Mouse (Mus musculus) activated CD4-positive, CD25-positive, alpha-beta regulatory T cell, adult 4 months (primary cell): ENCODE measurements around the gene Kpnb1. TPM values are rescaled to one million over a fixed set of nuclear protein-coding genes. Genes with fewer than 3 reads are reported as not detected.

ENCODE experiments used
- ATAC-seq: one replicate; pipeline ENCODE4 v1.8.0; 2017
- polyA plus RNA-seq, 2 experiments: library from polyadenylated mRNA; unstranded; fragments of 100-300 nt; shearing (Covaris generic); gene quantifications; one replicate each; pipeline ENCODE4 v1.2.1; 2017

Kpnb1 gene
- polyA plus RNA-seq, 2 experiments from 2014 or later: 28.8 to 40.6 TPM

DNA sequence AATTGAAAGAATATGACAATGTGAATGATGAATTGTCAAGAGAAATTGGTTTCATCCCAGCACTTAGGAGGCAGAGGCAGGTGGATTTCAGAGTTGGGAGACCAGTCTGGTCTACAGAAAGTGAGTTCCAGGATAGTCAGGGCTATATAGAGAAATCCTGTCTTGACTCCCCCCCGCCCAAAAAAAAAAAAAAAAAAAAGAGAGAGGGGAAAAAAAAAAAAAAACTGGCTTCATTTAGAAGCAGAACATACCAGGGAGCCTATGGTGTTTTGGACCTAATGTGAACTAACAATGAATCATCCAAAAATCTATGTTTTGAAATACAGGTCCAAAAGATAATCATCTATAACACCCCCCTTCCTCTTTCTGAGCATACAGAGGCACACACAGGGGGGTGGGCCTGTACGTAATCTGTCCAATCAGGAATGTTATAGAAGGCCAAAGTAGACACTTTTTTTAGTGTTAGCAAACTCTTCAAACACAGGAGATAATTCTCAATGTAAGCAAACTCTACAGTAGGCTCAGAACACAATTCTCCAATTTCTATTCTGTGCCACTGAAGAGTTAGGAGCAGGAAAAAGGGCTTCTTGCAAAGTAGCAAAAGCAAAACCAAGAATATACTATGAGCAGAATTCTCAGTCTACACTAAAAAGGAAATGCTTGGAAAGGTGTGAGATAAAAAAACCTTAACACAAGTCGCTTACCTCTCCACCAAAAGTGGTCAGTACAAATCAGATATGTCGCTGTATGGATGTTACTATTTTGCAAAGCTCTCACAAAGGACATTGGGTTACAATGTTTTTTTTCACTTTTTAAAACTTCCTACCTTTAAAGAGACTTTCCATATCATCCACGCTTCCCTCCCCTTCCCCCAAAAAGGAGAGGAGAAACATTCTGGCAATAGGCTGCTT is 1.7 kb downstream of the Kpnb1 start:
- no peak for ATAC-seq

DNA sequence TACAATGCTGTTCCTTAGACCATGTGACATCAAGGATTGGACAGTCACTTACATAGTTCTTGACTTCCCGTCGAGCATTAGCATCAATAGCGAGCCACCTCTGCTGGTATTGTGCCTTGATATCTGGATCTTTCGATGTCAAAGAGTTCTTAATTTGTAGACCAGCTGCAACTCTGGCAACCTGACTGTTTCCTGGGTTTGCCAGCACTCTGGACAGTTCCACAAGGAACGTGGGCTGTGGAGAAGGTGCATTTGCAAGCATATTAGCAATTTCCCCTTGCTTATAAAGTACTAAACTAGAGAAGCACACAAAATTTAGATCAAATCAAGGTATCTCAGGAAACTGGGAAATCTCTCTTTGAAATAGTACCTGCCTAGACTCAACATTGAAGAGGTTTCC is 2.8 kb downstream of the Kpnb1 start:
- no peak for ATAC-seq

DNA sequence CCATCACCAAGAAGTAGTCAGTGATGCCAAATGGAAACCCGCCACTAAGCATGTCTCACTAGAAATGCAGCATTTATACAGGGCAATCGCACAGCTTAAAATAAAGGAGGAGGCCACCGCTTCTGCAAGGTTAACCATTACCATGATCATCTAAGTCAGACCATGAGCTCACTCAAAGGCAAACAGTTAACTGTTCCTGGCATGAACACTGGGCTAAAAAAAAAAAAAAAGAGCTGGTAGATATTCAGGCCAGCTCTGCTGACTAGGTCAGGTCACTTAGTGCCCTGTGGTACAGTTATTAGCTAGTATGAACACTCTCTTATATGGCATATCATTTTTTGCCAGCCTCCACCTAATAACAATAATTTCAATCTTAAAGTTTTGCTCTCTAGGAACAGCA is 5.2 kb downstream of the Kpnb1 start:
- no peak for ATAC-seq

DNA sequence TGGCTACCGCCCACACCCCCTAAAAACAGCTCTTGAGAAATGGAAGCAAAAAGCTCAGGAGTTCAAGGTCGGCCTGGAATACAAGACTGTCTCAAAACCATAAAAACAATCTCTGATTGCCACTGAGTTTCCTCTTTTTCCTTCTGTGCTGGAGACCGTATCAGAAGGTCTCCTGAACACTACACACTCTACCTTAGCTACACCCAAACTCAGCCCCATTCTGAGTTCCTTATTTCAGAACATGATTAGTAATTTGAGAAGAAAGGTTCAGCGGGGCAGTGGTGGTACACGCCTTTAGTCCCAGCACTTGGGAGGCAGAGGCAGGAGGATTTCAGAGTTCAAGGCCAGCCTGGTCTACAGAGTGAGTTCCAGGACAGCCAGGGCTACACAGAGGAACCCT is 6.6 kb downstream of the Kpnb1 start:
- no peak for ATAC-seq

DNA sequence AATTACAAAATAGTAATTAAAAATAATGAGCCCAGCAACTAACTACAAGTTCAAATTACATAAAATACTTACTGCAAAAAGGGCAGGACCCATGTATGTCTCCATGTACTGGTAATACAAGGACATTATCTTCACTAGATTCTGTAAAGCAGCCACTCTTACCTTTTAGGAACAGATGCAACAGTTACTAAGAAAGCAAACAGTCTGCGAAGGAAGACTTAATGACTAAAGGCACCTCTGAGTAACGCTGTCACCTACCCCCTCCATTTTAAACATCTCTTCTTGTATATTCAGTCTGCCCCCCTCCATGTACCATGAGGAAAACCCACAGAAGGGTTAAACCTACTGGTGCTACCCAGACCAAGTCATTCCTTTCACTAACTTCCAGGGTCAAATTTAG is 9.5 kb downstream of the Kpnb1 start:
- no peak for ATAC-seq

DNA sequence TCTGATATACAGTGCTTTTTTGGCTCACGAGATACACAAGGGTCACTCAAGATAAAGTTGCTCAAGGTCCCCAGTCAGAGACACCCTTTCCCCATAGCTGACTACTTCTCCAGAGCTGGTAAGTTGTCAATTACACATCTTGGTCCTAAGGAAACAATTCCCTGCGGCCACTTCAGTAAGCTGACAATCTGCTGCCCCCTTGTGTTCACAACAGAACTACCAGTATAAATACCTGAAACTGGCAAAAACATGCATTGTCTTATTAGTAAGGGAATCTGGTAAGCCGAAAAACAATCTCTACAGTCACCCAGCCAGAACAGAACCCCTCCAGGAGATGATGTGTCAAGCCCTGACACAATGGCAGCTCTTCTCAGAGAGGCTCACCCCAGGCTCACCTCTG is 10.8 kb downstream of the Kpnb1 start:
- ATAC-seq: no peak

DNA sequence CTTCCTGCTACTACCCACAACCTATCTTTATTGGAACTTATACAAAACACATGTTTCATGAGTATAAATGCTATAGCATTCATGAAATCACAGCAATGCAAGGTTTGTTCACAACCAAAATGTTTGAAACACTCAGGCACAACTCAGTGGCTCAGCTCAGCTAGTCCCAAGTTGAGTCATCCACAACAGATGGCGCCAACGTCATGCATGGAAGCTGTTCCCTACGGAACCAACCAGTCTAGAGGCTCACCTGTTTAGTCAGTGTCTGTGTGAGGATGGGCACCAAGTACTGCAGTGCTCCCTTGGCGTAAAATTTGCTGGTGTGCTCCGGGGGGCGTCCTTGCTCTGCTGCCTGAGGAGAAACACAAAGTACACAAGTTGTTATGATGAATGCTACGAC is 12.2 kb downstream of the Kpnb1 start:
- no peak for ATAC-seq

DNA sequence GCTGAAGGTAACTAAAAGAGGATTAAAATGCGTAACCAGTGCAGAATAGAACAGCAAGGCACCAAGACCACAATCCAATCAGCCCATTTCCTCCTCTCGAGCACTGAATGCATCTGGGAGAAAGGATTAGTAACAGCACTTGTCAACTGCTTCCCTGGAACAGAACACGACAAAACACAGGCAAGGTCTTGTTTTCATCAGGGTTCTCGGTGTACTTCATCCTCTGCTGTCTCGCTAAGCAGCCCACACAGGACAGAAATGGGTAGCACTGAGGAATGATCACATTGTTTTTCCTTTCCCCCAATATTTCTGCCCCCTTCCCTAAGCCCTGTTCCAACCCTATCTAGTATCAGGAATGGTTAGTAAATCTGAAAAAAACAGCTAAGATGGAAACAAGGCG is 27.3 kb downstream of the Kpnb1 start:
- ATAC-seq: no peak

DNA sequence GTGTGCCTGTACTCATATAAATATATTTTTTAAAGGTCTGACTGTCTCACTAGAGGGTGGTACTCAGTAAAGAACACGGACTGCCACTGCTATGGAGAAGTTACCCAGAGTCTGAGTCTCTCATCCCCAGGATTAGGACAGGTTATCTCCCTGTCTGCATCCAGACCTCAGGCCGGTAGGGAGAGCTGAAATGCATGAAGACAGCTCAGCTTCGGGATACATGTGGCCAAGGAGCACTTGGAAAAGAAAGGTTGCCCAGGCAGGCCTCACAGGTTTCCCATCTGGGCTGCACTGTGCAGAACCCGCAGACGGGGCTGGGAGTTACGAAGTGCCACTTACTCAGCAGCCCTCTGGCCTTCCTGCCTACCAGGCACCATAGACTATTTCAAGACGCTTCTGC is 30.7 kb downstream of the Kpnb1 start:
- no peak for ATAC-seq

DNA sequence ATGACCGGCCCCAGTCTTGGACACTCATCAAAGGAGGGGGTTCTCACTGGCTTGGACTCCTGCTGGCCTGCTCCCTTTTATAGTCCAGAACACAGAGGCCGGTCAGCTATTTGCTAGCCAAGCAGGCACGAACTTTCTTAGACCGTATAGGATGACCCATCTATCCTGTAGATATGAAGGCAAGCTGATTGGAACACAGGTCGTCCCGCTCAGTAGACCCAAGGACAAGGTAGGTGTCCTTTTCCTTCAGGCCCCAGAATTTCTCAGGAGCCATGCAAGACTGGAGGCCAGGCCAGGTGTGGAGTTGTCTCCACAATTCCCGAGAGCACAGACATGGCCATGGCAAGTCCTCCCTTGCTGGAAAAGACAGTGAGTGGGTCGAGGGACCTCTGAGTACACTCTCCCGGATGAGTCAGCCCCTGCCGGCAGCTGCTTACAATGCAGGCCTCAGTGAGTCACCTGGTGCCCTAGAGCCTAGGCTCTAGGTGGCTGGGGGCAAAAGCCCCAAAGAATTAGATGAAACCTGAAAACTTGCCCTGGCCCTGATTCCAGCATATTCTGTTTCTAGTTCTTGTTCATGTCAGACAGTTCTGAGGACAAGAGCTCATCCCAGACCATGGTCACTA is 34.9 kb downstream of the Kpnb1 start:
- ATAC-seq: peak; percentile 44

DNA sequence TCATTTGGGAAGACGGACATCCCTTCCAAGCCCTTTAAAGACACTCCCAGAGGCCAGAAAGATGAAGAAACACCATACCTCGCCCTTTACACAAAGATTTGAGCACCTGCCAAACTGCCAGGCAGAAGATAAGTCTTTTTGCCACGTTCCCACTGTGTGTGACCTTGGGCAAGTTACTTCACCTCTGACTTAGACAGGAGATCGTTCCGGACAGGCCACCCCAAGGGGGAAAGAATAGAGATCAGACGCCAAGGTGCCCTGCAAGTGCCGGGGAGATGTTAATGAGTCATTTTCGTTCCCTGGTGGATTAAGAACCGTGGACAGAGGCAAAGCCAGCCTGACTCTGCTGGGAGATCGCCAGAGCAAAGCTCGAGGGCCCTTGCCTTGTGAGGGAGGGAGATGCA is 35.7 kb downstream of the Kpnb1 start:
- no peak for ATAC-seq

DNA sequence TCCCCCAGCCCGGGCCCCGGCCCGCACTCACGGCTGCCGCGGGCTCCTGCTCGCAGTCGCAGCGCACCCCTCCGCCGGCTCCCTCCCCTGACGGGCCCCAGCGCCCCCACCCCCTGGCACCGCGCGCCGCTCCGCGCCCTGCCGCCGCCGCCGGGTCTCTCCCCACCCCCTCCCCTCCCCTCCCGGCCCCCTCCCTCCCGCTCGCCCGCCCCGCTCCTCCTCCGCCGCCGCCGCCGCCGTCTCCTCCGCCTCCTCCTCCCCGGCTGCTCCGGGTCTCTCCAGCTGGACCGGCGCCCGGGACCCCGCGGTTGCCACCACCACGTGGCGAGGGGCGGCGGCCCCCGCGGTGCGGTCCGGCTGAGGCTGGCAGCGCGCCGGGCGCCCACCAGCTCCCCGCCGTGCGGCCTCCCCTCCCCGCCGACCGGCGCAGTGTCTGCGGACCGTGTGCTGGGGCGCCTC is 36.3 kb downstream of the Kpnb1 start, which contains the start of gene Tbkbp1:
Gene Tbkbp1 (minus strand): TSS at position 153 of the 459 bp plus-strand sequence.
- no peak for ATAC-seq

DNA sequence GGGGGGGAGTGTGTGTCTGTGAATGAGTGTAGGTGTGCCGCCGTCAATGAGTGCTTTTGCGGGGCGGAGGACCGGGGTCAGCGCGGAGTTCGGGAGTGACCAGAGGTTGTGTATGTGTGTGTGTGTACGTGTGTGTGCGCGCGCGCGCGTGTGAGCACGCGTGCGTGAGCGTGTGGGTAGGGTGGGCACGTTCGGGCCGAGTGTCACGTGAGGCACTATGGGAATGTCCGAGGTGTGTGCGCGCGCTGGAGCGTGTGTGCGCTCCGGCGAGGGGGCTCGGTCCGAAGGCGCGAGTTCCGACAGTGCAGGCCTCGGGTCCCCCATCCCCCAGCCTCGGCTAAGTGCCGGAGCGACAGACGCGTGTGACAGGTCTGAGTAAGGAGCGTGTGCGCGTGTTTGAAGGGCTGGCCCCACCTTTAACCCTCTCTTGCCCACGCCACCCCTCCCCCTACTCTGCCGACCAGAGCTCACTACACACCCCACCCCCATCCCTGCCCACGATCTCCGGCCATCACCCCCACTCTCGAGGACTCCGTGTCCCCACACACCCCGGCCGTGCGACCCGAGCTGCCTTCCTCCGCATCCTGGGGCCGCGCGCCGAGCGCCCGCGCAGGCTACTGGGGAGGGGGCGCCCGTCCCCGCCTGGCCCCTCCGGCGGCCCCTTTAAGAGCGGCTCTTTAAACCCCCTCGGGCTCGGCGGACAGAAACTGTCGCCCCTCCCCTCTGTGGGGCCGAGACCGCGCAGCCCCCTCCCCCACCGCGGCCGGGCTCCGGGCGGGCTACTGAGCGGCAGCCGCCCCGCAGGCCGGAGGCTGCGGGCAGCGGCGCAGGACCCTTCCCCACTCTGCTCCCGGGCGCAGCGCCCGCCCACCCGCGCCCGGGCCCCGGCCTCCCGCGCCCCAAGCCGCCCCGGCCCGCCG is 37.0 kb downstream of the Kpnb1 start:
- ATAC-seq: no peak

DNA sequence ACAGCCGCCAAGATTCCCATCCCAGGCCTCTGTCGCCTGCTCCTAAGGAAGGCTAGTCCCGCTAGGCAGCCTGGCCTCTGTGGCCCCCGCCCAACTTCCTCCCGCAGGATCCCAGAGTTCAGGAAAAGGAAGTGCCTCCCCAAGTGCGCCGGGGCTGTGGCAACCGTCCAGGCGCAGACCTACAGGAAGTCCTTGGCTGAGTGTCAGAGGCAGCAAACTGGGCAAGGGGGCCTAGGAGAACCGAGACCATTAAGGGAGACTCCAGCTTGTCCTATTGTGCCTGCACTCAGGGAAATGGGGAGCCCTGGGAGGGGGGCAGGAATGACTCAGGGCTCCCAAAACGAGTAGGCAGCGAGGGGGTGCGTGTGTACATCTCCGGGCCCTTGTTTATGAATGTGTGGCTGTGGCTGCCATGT is 37.7 kb downstream of the Kpnb1 start:
- ATAC-seq: no peak

DNA sequence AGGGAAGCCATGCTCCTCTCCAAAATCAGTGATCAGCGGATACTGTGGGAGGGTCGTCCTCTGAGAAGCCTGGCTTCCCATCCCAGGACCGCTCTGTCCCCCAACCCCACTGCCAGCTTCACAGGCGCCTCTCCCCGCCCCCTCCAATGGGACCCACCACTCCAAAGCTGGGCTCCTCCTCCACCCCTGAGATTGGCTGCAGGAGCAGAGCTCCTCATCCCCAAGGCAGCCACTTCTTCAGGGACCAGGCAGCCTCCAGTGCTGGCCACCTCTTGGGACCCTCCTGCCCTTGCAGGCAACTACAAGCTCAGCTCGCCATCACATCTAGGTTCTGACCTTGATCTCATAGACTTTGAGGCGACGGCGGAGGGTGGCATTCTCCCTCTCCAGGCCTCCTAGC is 38.7 kb downstream of the Kpnb1 start:
- no peak for ATAC-seq

DNA sequence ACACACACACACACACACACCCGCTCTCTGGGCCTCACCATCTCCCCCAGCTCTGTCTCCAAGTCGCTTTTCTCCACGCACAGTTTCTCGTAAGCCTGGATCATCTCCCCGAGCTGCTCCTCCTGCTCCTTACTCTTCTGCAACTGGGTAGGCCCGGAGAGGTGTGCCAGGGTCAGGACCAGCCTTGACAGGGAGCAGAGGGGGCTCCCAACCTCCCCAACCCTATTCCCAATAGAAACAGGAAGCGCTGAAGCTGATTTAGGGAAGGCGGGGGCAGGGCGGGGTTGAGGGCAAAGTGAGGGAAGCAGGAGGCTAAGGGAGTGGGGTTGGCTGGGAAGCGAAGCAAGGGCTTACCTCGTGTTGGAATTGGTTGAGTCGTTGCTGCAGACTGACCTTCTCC is 39.1 kb downstream of the Kpnb1 start:
- ATAC-seq: no peak

DNA sequence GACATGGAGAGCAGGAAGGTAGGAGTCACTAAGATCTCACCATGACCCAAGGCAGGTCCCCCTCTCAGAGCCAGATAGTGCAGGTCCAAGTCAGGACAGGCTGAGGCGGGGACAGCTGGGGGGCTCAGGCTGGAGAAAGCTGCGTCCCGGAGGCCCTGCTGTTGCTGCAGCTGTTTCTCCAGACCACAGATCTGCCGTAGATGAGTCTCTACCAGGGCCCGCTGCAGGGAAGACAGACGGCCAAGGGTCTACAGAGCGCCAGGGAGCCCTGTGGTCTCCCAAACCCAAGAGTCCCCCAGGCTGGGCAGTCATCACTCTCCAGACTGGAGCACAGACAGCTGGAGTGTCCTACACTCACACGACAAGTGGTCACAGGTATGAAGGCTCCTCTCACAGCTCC is 40.3 kb downstream of the Kpnb1 start:
- no peak for ATAC-seq

DNA sequence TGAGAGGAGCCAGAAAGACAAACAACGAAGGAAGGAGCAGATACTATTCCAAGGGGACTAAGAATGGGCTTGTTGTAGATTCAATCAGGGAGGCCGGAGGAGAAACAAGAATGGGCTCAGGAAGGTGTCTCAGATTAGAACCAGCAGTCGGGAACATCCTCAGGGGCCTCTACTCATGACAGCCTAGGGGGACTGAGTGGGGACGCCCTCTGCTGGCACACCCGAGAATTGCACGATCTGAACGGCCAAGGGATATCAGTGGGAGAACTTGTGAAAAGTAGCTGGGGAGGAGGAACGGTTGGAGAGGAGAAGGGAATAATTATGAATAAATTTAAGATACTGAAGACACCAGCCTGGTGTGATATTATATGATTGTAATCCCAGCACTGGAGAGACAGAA is 41.0 kb downstream of the Kpnb1 start:
- ATAC-seq: no peak

DNA sequence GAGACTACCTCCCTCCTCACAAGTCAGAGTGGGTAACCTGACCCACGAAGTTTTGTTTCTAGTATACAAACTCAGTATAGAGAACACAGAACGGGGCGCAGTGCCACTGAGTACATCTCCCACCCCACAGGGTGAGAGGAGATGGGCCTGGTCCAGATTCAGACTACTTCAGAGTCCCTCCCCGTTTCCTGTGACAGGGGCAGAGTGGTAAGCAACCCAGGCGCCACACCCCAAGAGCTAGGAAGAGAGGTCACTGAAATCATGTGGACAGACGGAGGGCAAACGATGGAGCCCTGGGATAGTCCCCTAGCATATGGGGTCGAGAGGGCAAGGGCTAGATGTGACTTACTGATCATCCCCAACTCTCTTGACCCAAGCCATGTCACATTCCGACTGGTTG is 41.7 kb downstream of the Kpnb1 start:
- ATAC-seq: no peak

DNA sequence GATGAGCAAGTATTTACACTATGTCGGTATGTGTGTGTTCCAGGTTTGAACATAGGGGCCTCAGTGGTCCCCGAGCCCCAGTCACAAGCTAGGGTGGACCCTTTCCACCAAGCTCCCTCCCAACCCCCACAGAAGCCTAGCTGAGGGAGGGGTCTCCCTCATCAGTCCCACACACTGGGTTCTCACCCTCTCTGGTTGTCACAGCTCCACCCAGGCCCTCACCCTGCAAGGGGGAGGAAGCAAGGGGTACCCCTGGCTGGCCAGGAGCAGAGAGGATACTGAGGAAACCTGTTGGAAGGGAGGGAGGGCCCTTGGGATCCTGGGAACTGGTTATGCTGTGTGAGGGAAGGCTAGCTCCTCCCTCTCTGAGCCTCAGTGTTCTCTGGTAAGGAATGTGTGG is 42.4 kb downstream of the Kpnb1 start:
- ATAC-seq: no peak

DNA sequence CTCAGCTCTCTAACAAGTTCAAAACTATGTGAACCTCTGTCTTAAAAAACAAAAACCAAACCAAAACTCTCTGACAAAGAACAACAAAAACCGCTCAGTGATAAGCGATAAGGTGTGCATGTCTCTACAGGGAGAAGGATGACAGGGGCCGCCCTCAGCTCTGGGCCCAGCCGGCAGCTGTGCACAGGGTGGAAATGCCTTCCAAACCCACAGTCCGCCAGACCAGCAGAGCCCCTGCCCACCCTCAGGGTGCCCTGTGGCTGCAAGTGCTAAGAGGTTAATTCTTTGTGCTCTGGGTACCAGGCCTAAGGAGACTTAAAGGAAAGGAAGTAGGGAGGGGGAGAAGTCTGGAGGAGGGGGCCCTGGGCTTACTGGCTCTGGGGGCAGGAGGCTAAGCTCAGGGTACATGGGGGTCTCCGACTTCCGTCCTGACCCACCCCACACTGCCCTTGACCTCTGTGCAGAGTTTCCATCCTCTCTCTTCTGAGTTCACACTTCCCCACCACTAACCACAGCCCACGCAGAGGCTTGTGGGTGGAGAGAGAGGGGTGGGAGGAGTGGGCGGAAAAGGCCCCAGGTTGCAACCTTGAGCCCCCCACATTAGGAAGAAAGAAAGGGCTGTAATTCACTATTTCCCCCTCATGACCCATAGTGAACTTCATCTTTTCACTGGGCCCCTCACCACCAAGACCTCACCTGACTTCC is 44.3 kb downstream of the Kpnb1 start:
- ATAC-seq: peak; percentile 18

DNA sequence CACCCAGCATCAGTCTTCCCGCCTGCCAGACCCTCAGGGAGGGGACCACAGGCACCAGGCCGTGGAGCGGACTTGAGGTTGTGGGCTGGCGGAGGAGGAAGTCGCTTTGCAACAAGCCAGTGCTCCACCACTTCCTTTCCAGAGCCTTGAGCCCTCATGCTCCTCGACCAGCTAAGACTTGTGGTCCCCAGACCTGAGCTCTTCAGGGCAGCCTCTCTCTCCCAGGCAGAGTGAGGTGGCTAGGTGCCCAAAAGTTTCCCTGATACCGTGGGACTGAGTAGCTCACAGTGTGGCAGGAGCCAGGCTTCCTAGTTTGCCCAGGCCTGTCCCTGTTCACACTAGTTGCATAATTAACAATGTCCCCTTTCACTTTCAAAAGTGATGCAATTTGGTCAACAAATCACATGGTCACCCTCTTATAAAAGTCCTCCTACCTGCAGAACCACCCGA is 45.5 kb downstream of the Kpnb1 start:
- ATAC-seq: peak; percentile 33
